Mouse (Mus musculus) liver, embryonic 14.5 days (tissue): Measurements from ENCODE around the gene Rpl36a-ps1. TPM values are rescaled to one million over a fixed set of nuclear protein-coding genes. Genes with fewer than 3 reads are reported as not detected.

Experiments used
- ATAC-seq: fragments of 200-750 bp; cut with Nextera tagmentation; 2 replicates; pipeline ENCODE4 v1.8.0; 2017; ENCODE audit warnings: moderate number of reproducible peaks, mild to moderate bottlenecking, moderate library complexity; ENCODE audit not compliant: insufficient read depth
- DNase-seq, 3 experiments: peaks; one replicate each; pipeline ENCODE4 v3.0.0-alpha.2; 2012 to 2013; ENCODE audit warnings: low read depth in 3 of 3, low spot score in 3 of 3
- H3K27ac ChIP-seq: fragments of 300-500 bp; sonication (generic); 2 replicates; pipeline ENCODE4 v1.5.1; 2014; ENCODE audit warnings: moderate library complexity, mild to moderate bottlenecking, control low read depth, inconsistent platforms
- H3K27me3 ChIP-seq: fragments of 300-500 bp; sonication (generic); 2 replicates; pipeline ENCODE4 v1.6.1; 2014; ENCODE audit warnings: mild to moderate bottlenecking, low read length, moderate library complexity; ENCODE audit not compliant: control insufficient read depth, insufficient read depth
- H3K36me3 ChIP-seq: fragments of 300-500 bp; sonication (generic); replicated peaks from 2 replicates; pipeline ENCODE4 v1.6.1; 2014; ENCODE audit warnings: low read depth; ENCODE audit not compliant: control insufficient read depth, insufficient read depth
- H3K4me1 ChIP-seq, 2 experiments: fragments of 200-500 bp in 1 of 2; fragments of 300-500 bp in 1 of 2; sonication (generic) in 1 of 2; replicated peaks; 2 replicates each; pipeline ENCODE4 v1.6.1; 2012 to 2014; ENCODE audit warnings: antibody characterized with exemption in 1 of 2, inconsistent platforms in 1 of 2, low read length in 1 of 2; ENCODE audit not compliant: control insufficient read depth in 2 of 2, insufficient read depth in 2 of 2
- H3K4me2 ChIP-seq: fragments of 300-500 bp; sonication (generic); 2 replicates; pipeline ENCODE4 v1.6.1; 2014; ENCODE audit warnings: low read depth, mild to moderate bottlenecking, control low read depth, moderate library complexity
- H3K4me3 ChIP-seq, 2 experiments: fragments of 200-500 bp in 1 of 2; fragments of 300-500 bp in 1 of 2; sonication (generic) in 1 of 2; 2 replicates each; pipeline ENCODE4 v1.5.1; 2012 to 2014; ENCODE audit warnings: low read depth in 2 of 2, low read length in 2 of 2, mild to moderate bottlenecking in 2 of 2, control low read depth in 1 of 2, inconsistent platforms in 1 of 2, moderate library complexity in 1 of 2; ENCODE audit not compliant: insufficient read depth in 1 of 2
- H3K9ac ChIP-seq: fragments of 300-500 bp; sonication (generic); replicated peaks from 2 replicates; pipeline ENCODE4 v1.6.1; 2014; ENCODE audit warnings: mild to moderate bottlenecking, control low read depth, moderate library complexity
- H3K9me3 ChIP-seq: fragments of 300-500 bp; sonication (generic); 2 replicates; pipeline ENCODE4 v1.6.1; 2016; ENCODE audit warnings: low read length, mixed read lengths; ENCODE audit not compliant: control insufficient read depth
- CTCF ChIP-seq: IDR thresholded peaks from 2 replicates; pipeline ENCODE4 v1.5.1; 2016; ENCODE audit warnings: antibody characterized with exemption, low read depth, control low read depth
- EP300 ChIP-seq: IDR thresholded peaks from 2 replicates; pipeline ENCODE4 v1.6.1; 2016; ENCODE audit warnings: antibody characterized with exemption, low read depth
- WGBS: fragments of 180-500 bp; shearing (Covaris S2); extraction: QIAGEN DNeasy Blood & Tissue Kit; methylation state at CpG from one replicate; pipeline ENCODE4 v1.1.7; 2014; ENCODE audit not compliant: insufficient replicate concordance; 5-methylcytosine and 5-hydroxymethylcytosine counted together
- polyA plus RNA-seq, 2 experiments: library from polyadenylated mRNA; depleted of rRNA in 1 of 2; stranded (reverse) in 1 of 2; unstranded in 1 of 2; fragments of >200 nt; fragmentation: Nextera tagmentation in 1 of 2; extraction: Ambion mirVana in 1 of 2; gene quantifications; 2 replicates each; pipeline versions ENCODE4 v1.2.1 to v1.2.3; 2012 to 2014

The Rpl36a-ps1 gene
- polyA plus RNA-seq, 2 experiments, result 1.6 to 4.8 TPM

GRCm38 (mm10) chr14:98956788-98957187 is 37.3 kb downstream of the Rpl36a-ps1 start:
- no peak for ATAC-seq
- no peaks in the 10 kb centered on the region for H3K36me3 ChIP-seq
- H3K9ac ChIP-seq, result no peak overlapping the region
- no peak overlapping the region for H3K4me3 ChIP-seq
- 56% methylated on average over 9 of the region's 9 CpGs for WGBS
- no peak overlapping the region for H3K27ac ChIP-seq
- no peaks in the 10 kb centered on the region for H3K9me3 ChIP-seq
- TF ChIP-seq CTCF (no peak), EP300 (no peak)
- no peaks in the 10 kb centered on the region for H3K4me1 ChIP-seq
- DNase-seq, result no peak
- no peak overlapping the region; the same call in 1 of the 2 replicates for H3K4me2 ChIP-seq
- no peaks in the 10 kb centered on the region for H3K27me3 ChIP-seq

- ATAC-seq, result no peak
- Histone ChIP-seq H3K27ac (no peak overlapping the region), H3K9ac (no peak overlapping the region), H3K4me3 (no peak overlapping the region), H3K4me1 (no peaks in the 10 kb centered on the region), H3K4me2 (no peak overlapping the region), H3K36me3 (no peaks in the 10 kb centered on the region), H3K9me3 (no peaks in the 10 kb centered on the region), H3K27me3 (no peaks in the 10 kb centered on the region)
- WGBS, result 60% methylated on average over 7 of the region's 7 CpGs
- TF ChIP-seq EP300, result no peak
- TF ChIP-seq CTCF, result no peak
- no peak for DNase-seq
Measured at GRCm38 (mm10) chr14:98952441-98952840, 41.7 kb downstream of the Rpl36a-ps1 start.

GRCm38 (mm10) chr14:98951626-98952290 is 42.4 kb downstream of the Rpl36a-ps1 start:
- Histone ChIP-seq H3K9ac (no peak overlapping the region), H3K4me2 (no peak overlapping the region), H3K4me1 (no peaks in the 10 kb centered on the region), H3K36me3 (no peaks in the 10 kb centered on the region), H3K9me3 (no peaks in the 10 kb centered on the region), H3K4me3 (no peak overlapping the region), H3K27me3 (no peaks in the 10 kb centered on the region), H3K27ac (no peak overlapping the region)
- 69% methylated on average over 4 of the region's 4 CpGs for WGBS
- ATAC-seq (no peak), DNase-seq (no peak)
- TF ChIP-seq EP300 (no peak), CTCF (no peak)

Other genes starting within 250 kb of the Rpl36a-ps1 start
- gene Mzt1, start 51.8 kb upstream of the Rpl36a-ps1 start, polyA plus RNA-seq (2012; rRNA removed), result 19.1 and 25.8 TPM in 2 replicates
- gene Mzt1, start 51.8 kb upstream of the Rpl36a-ps1 start, polyA plus RNA-seq (2014; fragmentation: Nextera tagmentation; extraction: Ambion mirVana), result 29.5 and 30.4 TPM in 2 replicates
- 8.9 and 12.4 TPM in 2 replicates for gene Bora, start 51.9 kb upstream of the Rpl36a-ps1 start, polyA plus RNA-seq (2012; rRNA removed)
- 18.4 and 21.1 TPM in 2 replicates for gene Bora, start 51.9 kb upstream of the Rpl36a-ps1 start, polyA plus RNA-seq (2014; fragmentation: Nextera tagmentation; extraction: Ambion mirVana)
- gene Pibf1, start 105.1 kb upstream of the Rpl36a-ps1 start, polyA plus RNA-seq (2012; rRNA removed), result 1.4 and 2.8 TPM in 2 replicates
- 5.3 and 5.6 TPM in 2 replicates for gene Pibf1, start 105.1 kb upstream of the Rpl36a-ps1 start, polyA plus RNA-seq (2014; fragmentation: Nextera tagmentation; extraction: Ambion mirVana)
- gene Dis3, start 105.5 kb upstream of the Rpl36a-ps1 start, polyA plus RNA-seq (2012; rRNA removed), result 6.0 and 9.6 TPM in 2 replicates
- 16.3 and 18.1 TPM in 2 replicates for gene Dis3, start 105.5 kb upstream of the Rpl36a-ps1 start, polyA plus RNA-seq (2014; fragmentation: Nextera tagmentation; extraction: Ambion mirVana)